Mouse (Mus musculus): ENCODE measurements at regions not wholly inside any gene's neighbourhood (a gene's known extent, or its start where the extent isn't known, plus 50 kb on each side); places are given as distances from the start of the nearest gene placed in this dataset.

GRCm38 (mm10) chr4:26508004-26508403 is 161.3 kb upstream of the Manea start:
- TF ChIP-seq CTCF (IDR thresholded peaks at IDR 0.05 in 2 of 3, conservative IDR thresholded peaks at IDR 0.05 in 1 of 3; ENCODE audit: control insufficient read depth in 1 of 3, insufficient read depth in 1 of 3, low read depth in 2 of 3, low read length in 3 of 3, poor library complexity in 1 of 3, severe bottlenecking in 1 of 3) (no peak), GATA1 (IDR thresholded peaks at IDR 0.05; ENCODE audit: low read depth, low read length) (no peak), MAFK (IDR thresholded peaks at IDR 0.05; ENCODE audit: borderline replicate concordance, low read depth, low read length) (no peak), POLR2AphosphoS2 (IDR thresholded peaks at IDR 0.05; ENCODE audit: low read length) (no peak), ZMIZ1 (IDR thresholded peaks at IDR 0.05; ENCODE audit: low read depth, low read length) (no peak), ZC3H11A (IDR thresholded peaks at IDR 0.05; ENCODE audit: low read depth, low read length) (no peak), POLR2A (IDR thresholded peaks at IDR 0.05; ENCODE audit: control insufficient read depth in 1 of 2, insufficient read depth in 1 of 2, low read depth in 1 of 2, low read length in 2 of 2, poor library complexity in 1 of 2) (no peak), ELF1 (IDR thresholded peaks at IDR 0.05; ENCODE audit: low read depth, low read length) (no peak), GABPA (IDR thresholded peaks at IDR 0.05; ENCODE audit: low read depth, low read length) (no peak), BHLHE40 (IDR thresholded peaks at IDR 0.05; ENCODE audit: borderline replicate concordance, low read depth, low read length) (no peak)
